Mouse (Mus musculus) hindbrain, embryonic 16.5 days (tissue): ENCODE data around the gene Klc1. TPM values are rescaled to one million over a fixed set of nuclear protein-coding genes. Genes with fewer than 3 reads are reported as not detected.
A peak's percentile ranks its signal among the peaks of the same experiment; 100 is the strongest.
"Not testable (repeated sequence)": the region's sequence is repeated elsewhere in the genome, so short reads cannot be mapped to it uniquely, and the experiment has no call there.

Source experiments
- ATAC-seq: fragments of 200-750 bp; cut with Nextera tagmentation; 2 replicates; pipeline ENCODE4 v1.8.0; 2017; ENCODE audit warnings: moderate TSS enrichment, moderate library complexity
- H3K27ac ChIP-seq: fragments of 300-500 bp; sonication (generic); 2 replicates; pipeline ENCODE4 v1.5.1; 2014; ENCODE audit warnings: low read depth, mild to moderate bottlenecking, control low read depth, low read length, moderate library complexity
- H3K27me3 ChIP-seq: fragments of 300-500 bp; sonication (generic); replicated peaks from 2 replicates; pipeline ENCODE4 v1.6.1; 2014; ENCODE audit warnings: low read length; ENCODE audit not compliant: control insufficient read depth, insufficient read depth
- H3K36me3 ChIP-seq: fragments of 300-500 bp; sonication (generic); 2 replicates; pipeline ENCODE4 v1.6.1; 2014; ENCODE audit warnings: mild to moderate bottlenecking, low read length, moderate library complexity, mixed read lengths; ENCODE audit not compliant: control insufficient read depth, insufficient read depth
- H3K4me1 ChIP-seq: fragments of 300-500 bp; sonication (generic); 2 replicates; pipeline ENCODE4 v1.6.1; 2014; ENCODE audit warnings: low read depth, low read length; ENCODE audit not compliant: control insufficient read depth, insufficient read depth
- H3K4me2 ChIP-seq: fragments of 300-500 bp; sonication (generic); 2 replicates; pipeline ENCODE4 v1.6.1; 2014; ENCODE audit warnings: mild to moderate bottlenecking, low read length, control low read depth, moderate library complexity
- H3K4me3 ChIP-seq: fragments of 300-500 bp; sonication (generic); 2 replicates; pipeline ENCODE4 v1.5.1; 2014; ENCODE audit warnings: mild to moderate bottlenecking, low read length, control low read depth, moderate library complexity
- H3K9ac ChIP-seq: fragments of 300-500 bp; sonication (generic); 2 replicates; pipeline ENCODE4 v1.6.1; 2014; ENCODE audit warnings: low read depth, mild to moderate bottlenecking, control low read depth, low read length, moderate library complexity
- H3K9me3 ChIP-seq: fragments of 300-500 bp; sonication (generic); 2 replicates; pipeline ENCODE4 v1.6.1; 2014; ENCODE audit warnings: mild to moderate bottlenecking, low read length, moderate library complexity; ENCODE audit not compliant: control insufficient read depth
- WGBS: fragments of 180-500 bp; shearing (Covaris S2); extraction: QIAGEN DNeasy Blood & Tissue Kit; methylation state at CpG from one replicate; pipeline ENCODE4 v1.1.7; 2014; 5-methylcytosine and 5-hydroxymethylcytosine counted together
- polyA plus RNA-seq: library from polyadenylated mRNA; unstranded; fragments of >200 nt; fragmentation: Nextera tagmentation; extraction: Ambion mirVana; gene quantifications from 2 replicates; pipeline ENCODE4 v1.2.1, GENCODE M21; 2015

Klc1 gene
- 630 and 654 TPM in 2 replicates for polyA plus RNA-seq

DNA sequence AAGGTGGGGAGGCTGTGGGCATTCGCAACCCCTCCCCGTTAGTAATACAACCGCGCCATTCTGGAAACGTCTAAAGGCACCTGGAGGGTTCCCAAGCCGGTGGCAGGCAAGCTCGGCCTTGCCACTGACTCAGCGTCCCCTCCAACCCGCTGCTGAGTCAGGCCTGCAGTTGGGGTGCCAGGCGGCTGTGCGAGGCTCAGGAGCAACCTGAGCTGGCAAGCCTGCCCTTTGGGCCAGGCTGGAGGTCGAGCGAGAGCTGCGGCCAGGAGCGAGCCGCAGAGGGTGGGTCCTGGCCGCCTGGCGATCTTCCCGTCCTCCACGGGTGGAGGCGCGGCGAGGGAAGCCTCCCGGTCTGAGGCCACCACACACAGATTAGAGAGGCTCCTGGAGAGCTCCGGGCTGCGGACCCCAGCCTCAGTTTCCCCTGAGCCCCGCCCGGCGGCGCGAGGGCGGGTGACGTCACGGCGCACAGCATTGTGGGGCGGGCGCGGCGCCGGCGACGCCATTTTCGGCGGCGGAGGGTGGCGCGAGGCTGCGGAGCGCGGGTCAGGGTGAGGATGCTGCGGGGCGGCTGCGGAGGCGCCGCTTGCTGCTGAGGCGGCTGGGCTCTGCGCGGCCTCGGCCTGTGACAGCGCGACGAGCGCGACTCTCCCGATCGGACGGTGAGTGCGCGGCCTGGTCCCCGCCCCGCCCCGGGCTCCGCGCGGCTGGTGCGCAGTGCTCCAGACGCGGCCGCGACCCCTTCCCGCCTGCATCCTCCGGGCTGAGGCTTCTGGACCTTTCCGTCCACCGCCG, at the start of gene Klc1:
Gene Klc1, plus strand, starts transcription at position 469 of the 795 bp plus-strand sequence.
- under 1% methylated on average over 66 of the region's 85 CpGs for WGBS
- peak; percentile 82 for ATAC-seq
- H3K27me3 ChIP-seq, result no peaks in the 10 kb centered on the region
- peak within 1 kb of the TSS; percentile 99 for H3K9ac ChIP-seq
- H3K4me2 ChIP-seq, result peak within 1 kb of the TSS; percentile 99
- H3K36me3 ChIP-seq, result no peaks in the 10 kb centered on the region
- H3K9me3 ChIP-seq, result no peaks in the 10 kb centered on the region
- H3K27ac ChIP-seq, result peak within 1 kb of the TSS; percentile 98
- H3K4me3 ChIP-seq, result peak within 1 kb of the TSS; percentile 91
- H3K4me1 ChIP-seq, result peaks cover 31% of the 10 kb centered on the region

DNA sequence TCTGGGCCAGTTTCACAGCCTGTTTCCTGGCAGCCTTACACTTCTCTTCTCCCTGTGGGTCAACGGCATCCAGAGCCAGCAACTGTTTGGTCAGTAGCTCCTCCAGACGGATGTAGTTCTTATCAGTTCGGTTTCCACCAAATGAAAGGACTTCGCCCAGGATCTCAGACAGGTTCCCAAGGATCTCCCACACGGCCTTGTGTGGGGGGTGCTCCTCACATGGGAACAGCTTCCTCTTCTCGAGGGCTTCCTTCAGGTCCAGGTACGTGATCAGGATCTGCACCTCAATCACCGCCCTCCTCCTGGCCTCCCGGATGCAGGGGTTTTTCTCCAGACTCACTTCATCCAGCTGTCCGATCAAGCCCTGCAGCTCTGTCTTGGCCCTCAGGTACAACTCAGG, 48.6 kb upstream of the Klc1 start:
- H3K27me3 ChIP-seq, result no peaks in the 10 kb centered on the region
- H3K9me3 ChIP-seq, result no peaks in the 10 kb centered on the region
- WGBS, result 89% methylated on average over 10 of the region's 10 CpGs
- H3K27ac ChIP-seq, result no peak overlapping the region
- H3K4me2 ChIP-seq, result no peak overlapping the region
- no peak for ATAC-seq
- no peak overlapping the region for H3K4me3 ChIP-seq
- H3K36me3 ChIP-seq, result peaks cover 20% of the 10 kb centered on the region
- peaks cover 18% of the 10 kb centered on the region for H3K4me1 ChIP-seq
- H3K9ac ChIP-seq, result no peak overlapping the region

DNA sequence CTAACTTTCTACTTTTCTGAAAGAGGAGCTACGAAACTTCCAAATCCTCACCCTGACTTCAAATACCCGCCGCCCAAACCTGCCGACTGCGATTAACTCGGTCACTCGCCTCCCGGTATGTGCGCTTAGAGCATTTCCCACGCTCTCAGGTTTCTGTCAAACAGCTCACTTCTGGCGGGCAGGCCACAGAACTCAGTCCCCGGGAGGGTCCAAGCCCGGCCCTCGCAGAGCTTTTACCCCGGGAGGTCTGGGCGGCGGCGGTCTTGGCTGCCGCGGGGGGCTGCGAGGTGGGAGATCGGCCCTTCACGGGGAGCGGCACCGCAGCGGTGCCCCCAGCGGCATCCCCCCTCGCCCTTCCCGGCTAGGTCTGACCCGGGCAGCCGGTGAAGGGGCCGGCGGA, 46.2 kb upstream of the Klc1 start:
- H3K4me2 ChIP-seq, result peak overlapping the region; percentile 79
- peaks cover 18% of the 10 kb centered on the region for H3K4me1 ChIP-seq
- no peak; the same call in 1 of the 2 replicates for ATAC-seq
- H3K27ac ChIP-seq, result peak overlapping the region; percentile 85
- H3K27me3 ChIP-seq, result no peaks in the 10 kb centered on the region
- H3K36me3 ChIP-seq, result peaks cover 20% of the 10 kb centered on the region
- WGBS, result under 1% methylated on average over 24 of the region's 33 CpGs
- H3K9ac ChIP-seq, result peak overlapping the region; percentile 93
- peak overlapping the region; percentile 98 for H3K4me3 ChIP-seq
- H3K9me3 ChIP-seq, result no peaks in the 10 kb centered on the region

DNA sequence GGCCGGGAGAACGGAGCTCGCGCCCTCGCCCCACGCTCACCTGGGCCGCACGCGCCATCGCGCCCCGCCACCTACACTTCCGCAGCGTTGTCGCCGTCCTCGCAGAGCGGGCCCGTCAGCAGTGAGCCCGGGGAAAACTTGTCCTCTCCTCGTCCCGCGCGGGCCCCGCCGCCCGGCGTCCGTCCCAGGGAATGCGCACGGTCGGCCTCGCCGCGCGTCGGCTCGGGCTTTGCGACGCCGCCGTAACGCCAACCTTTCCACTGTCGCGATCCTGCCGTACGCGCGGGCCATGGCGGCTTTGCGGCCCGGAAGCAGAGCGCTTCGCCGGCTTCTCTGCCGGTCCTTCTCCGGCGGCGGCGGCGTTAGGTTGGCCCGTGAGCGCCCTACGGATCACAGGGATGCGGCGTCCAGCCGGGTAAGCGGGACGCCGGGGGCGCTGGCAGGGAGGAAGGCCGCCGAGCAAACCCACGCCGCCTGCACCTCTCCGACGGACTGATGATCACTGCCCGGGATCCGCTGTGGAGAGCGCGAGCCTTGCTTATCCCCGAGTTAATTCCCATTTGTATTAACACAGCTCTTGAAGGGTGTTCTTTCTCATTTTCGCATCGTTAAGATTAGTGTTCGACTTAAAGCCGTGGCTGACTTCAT, 45.5 kb upstream of the Klc1 start, which contains the start of the genes Bag5 and Apopt1:
Gene Bag5, minus strand, starts transcription at position 254 of the 648 bp plus-strand sequence.
Gene Apopt1, plus strand, starts transcription at position 258 of the 648 bp plus-strand sequence.
- peak; percentile 95 for ATAC-seq
- H3K9ac ChIP-seq, result peak within 1 kb of the TSS; percentile 93
- H3K4me1 ChIP-seq, result peaks cover 18% of the 10 kb centered on the region
- no peaks in the 10 kb centered on the region for H3K9me3 ChIP-seq
- peaks cover 18% of the 10 kb centered on the region for H3K36me3 ChIP-seq
- H3K27me3 ChIP-seq, result no peaks in the 10 kb centered on the region
- peak within 1 kb of the TSS; percentile 98 for H3K4me3 ChIP-seq
- H3K4me2 ChIP-seq, result peak within 1 kb of the TSS; percentile 79
- WGBS, result under 1% methylated on average over 56 of the region's 86 CpGs
- H3K27ac ChIP-seq, result peak within 1 kb of the TSS; percentile 85

DNA sequence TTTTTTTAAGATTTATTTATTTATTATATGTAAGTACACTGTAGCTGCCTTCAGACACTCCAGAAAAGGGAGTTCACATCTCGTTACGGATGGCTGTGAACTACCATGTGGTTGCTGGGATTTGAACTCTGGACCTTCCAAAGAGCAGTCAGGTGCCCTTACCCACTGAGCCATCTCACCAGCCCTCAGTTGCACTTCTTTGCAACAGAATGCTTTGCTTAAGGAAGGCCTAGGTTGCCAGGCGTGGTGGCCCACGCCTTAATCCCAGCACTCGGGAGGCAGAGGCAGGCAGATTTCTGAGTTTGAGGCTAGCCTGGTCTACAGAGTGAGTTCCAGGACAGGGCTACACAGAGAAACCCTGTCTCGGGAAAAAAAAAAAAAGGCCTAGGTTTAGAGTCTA, 44.8 kb upstream of the Klc1 start:
- H3K27me3 ChIP-seq, H3K27ac ChIP-seq, H3K9me3 ChIP-seq, H3K9ac ChIP-seq, ATAC-seq: not testable (repeated sequence)
- Histone ChIP-seq H3K4me2 (peak overlapping the region; percentile 79), H3K4me3 (peak overlapping the region; percentile 98), H3K36me3 (peaks cover 14% of the 10 kb centered on the region), H3K4me1 (peaks cover 18% of the 10 kb centered on the region)
- 75% methylated on average over 6 of the region's 6 CpGs for WGBS

DNA sequence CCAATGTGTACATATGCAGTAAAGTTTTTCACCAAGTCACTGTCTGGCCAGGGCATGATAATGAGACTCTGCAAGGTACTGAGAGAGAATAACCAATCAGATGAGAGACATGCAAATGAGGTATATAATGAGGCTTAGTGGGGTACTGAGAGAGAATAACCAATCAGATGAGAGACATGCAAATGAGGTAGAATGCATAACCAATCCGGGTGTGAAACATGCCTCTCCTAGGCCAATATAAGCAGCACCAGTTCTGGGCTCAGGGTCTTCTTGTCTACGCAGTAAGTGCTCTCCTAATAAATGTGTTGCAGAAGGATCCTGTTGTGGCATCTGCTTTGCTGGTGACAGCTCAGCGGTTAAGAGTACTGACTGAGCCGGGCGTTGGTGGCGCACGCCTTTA, 42.1 kb upstream of the Klc1 start:
- ATAC-seq, result no peak
- Histone ChIP-seq H3K36me3 (no peaks in the 10 kb centered on the region), H3K4me3 (no peak overlapping the region), H3K4me1 (peaks cover 17% of the 10 kb centered on the region), H3K27ac (no peak overlapping the region), H3K4me2 (no peak overlapping the region), H3K9ac (no peak overlapping the region), H3K9me3 (no peaks in the 10 kb centered on the region), H3K27me3 (no peaks in the 10 kb centered on the region)
- WGBS, result 97% methylated on average over 7 of the region's 7 CpGs

DNA sequence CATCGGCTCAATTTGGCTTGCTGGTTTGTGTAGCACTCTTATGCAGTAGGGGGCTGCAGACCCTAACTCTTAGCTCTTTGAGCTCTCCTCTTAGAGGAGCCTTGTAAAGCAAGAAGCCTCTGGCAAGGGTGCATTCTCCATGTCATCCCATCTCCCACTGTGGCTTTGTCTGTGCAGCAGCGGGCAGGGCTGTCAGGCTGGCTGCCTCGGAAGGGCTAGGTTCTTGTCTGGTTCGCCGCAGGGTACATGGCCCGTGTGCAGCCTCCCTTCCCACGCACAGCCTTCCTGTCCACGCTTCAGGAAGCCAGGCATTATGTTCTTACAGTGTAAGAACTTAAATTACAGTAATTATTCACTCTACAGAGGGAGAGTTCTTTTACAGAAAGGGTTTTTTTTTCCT, 40.0 kb upstream of the Klc1 start:
- WGBS, result 16% methylated on average over 8 of the region's 8 CpGs
- Histone ChIP-seq H3K4me3 (no peak overlapping the region), H3K4me2 (no peak overlapping the region), H3K27me3 (no peaks in the 10 kb centered on the region), H3K4me1 (peaks cover 10% of the 10 kb centered on the region), H3K9ac (no peak overlapping the region), H3K36me3 (no peaks in the 10 kb centered on the region), H3K27ac (peak overlapping the region; percentile 5), H3K9me3 (no peaks in the 10 kb centered on the region)
- ATAC-seq, result peak; percentile 57; the same call in 1 of the 2 replicates

DNA sequence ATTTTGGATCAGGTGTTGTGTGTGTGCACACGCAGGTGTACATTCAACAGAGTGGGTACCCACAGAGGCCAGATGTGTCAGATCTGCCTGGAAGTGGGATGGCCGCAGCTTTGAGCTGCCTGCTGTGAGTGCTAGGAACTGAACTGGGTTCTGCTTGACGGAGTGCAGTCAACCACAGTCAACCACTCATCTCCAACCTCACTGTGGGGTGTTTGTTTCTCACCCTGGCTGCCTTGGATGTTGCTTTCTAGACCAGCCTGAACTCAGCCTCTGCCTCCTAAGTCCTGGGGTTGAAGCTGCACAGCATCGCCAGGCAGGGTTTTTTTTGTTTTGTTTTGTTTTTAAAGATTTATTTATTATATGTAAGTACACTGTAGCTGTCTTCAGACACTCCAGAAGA, 38.4 kb upstream of the Klc1 start:
- H3K27me3 ChIP-seq, result no peaks in the 10 kb centered on the region
- no peak for ATAC-seq
- H3K36me3 ChIP-seq, result 0 out of 2 replicates have a peak, but pooled peaks cover 3% of the 10 kb centered on the region
- no peak overlapping the region for H3K4me3 ChIP-seq
- H3K9me3 ChIP-seq, result no peaks in the 10 kb centered on the region
- whole genome bisulfite sequencing, result 83% methylated on average over 4 of the region's 4 CpGs
- peaks cover 3% of the 10 kb centered on the region; the same call in 1 of the 2 replicates for H3K4me1 ChIP-seq
- no peak overlapping the region for H3K9ac ChIP-seq
- H3K27ac ChIP-seq, result no peak overlapping the region
- H3K4me2 ChIP-seq, result no peak overlapping the region

DNA sequence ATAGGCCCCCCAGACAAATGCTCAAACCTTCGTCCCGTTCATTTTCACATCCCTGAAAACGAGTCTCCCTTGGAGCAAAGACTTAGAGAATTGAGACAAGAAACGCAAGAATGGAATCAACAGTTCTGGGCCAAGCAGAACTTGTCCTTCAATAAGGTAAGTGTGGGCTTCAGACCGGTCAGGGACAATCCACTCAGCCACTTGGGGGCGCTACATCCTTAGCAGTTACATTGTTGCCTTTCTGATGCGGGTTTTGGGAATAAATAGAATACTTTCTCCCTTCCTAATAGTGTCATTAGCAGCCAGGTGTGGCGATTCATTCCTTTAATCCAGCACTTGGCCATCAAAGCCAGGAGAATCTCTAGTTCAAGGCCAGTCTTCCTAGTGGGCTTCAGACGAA, 36.0 kb upstream of the Klc1 start:
- H3K4me3 ChIP-seq, result no peak overlapping the region

More for the DNA sequence above, 36.0 kb upstream of the Klc1 start:
- Histone ChIP-seq H3K36me3 (peaks cover 5% of the 10 kb centered on the region; the same call in 1 of the 2 replicates), H3K4me2 (no peak overlapping the region), H3K27ac (no peak overlapping the region), H3K9ac (no peak overlapping the region), H3K9me3 (no peaks in the 10 kb centered on the region), H3K4me1 (peaks cover 3% of the 10 kb centered on the region), H3K27me3 (no peaks in the 10 kb centered on the region)
- WGBS, result 77% methylated on average over 9 of the region's 9 CpGs
- ATAC-seq, result no peak
